11 mouse cellular contexts compared by ENCODE assay signal in the genomic region with DNA sequence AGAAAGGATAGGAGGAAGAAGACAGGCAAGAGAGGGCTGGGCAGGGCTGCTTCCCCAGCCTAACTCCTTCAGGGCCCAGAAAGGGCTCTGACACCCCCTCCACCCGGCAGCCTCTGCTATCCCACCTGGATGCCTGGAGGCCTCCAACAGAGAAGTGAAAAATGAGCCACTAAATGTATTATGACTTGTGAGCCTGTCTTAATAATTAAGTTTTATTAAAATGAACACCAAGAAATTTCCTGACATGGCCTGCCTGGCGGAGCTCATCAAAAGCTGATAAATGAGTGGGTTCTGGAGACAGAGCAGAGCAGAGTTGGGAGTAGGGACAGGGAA.
DNase-seq lines count a peak whose midpoint lies in the region; ATAC-seq lines count a peak whose summit lies in the region.
"Had no signal": no experiment of that assay in that cellular context is flagged by ENCODE, and none has a peak within 500 bp of the region (broad histone marks: within the 10 kb centered on the region; RNA-seq: fewer than 3 reads in every experiment).

No protein-coding gene starts in this region.

- no peak overlapping the region for H3K4me3 ChIP-seq in heart, embryonic 12.5 days
- no peak overlapping the region for H3K4me3 ChIP-seq in liver, embryonic 11.5 days (ENCODE audit: low read depth, low read length)
- no peak overlapping the region for H3K4me3 ChIP-seq in hindbrain, embryonic 12.5 days
- no peak overlapping the region for H3K4me3 ChIP-seq in liver, embryonic 16.5 days (ENCODE audit: low read depth, low read length)
- H3K4me3 ChIP-seq: myocyte had no signal

- no peak overlapping the region for H3K9ac ChIP-seq in heart, embryonic 12.5 days
- H3K9ac ChIP-seq in liver, embryonic 11.5 days (ENCODE audit: low read depth, low read length): no peak overlapping the region
- H3K9ac ChIP-seq in hindbrain, embryonic 12.5 days: no peak overlapping the region
- H3K9ac ChIP-seq in liver, embryonic 16.5 days (ENCODE audit: low read depth, low read length): no peak overlapping the region

- H3K4me1 ChIP-seq in heart, embryonic 12.5 days (replicated peaks): peaks cover 24% of the 10 kb centered on the region
- peaks cover 18% of the 10 kb centered on the region for H3K4me1 ChIP-seq in liver, embryonic 11.5 days (replicated peaks; ENCODE audit: control insufficient read depth, insufficient read depth, low read length)
- H3K4me1 ChIP-seq in hindbrain, embryonic 12.5 days: peaks cover 12% of the 10 kb centered on the region
- peaks cover 21% of the 10 kb centered on the region for H3K4me1 ChIP-seq in liver, embryonic 16.5 days (ENCODE audit: control insufficient read depth, low read depth, low read length)

- peak overlapping the region; percentile 22; the same call in 1 of the 2 replicates for H3K4me2 ChIP-seq in heart, embryonic 12.5 days
- peak overlapping the region; percentile 48 for H3K4me2 ChIP-seq in liver, embryonic 11.5 days
- H3K4me2 ChIP-seq in hindbrain, embryonic 12.5 days (replicated peaks): no peak overlapping the region
- 0 out of 2 replicates have a peak overlapping the region, but pooled peaks have one; percentile 5 for H3K4me2 ChIP-seq in liver, embryonic 16.5 days (ENCODE audit: low read depth, low read length)

- peaks cover 10% of the 10 kb centered on the region; the same call in 1 of the 2 replicates for H3K9me3 ChIP-seq in heart, embryonic 12.5 days (replicated peaks)
- no peaks in the 10 kb centered on the region for H3K9me3 ChIP-seq in liver, embryonic 11.5 days (ENCODE audit: control insufficient read depth, low read length)
- H3K9me3 ChIP-seq in hindbrain, embryonic 12.5 days (replicated peaks): peaks cover 9% of the 10 kb centered on the region; the same call in 1 of the 2 replicates
- H3K9me3 ChIP-seq in liver, embryonic 16.5 days (replicated peaks; ENCODE audit: control insufficient read depth, low read length): no peaks in the 10 kb centered on the region

- ATAC-seq in heart, embryonic 12.5 days (ENCODE audit: insufficient number of reproducible peaks, low FRiP score): no peak
- no peak for ATAC-seq in liver, embryonic 11.5 days (replicated peaks; ENCODE audit: low FRiP score)
- 0 out of 2 replicates have a peak, but pooled peaks have one; percentile 43 for ATAC-seq in hindbrain, embryonic 12.5 days (ENCODE audit: low FRiP score)
- no peak for ATAC-seq in liver, embryonic 16.5 days (ENCODE audit: low read depth)

- peak overlapping the region; percentile 76 for H3K27ac ChIP-seq in heart, embryonic 12.5 days (ENCODE audit: poor library complexity, severe bottlenecking)
- no peak overlapping the region for H3K27ac ChIP-seq in liver, embryonic 11.5 days (ENCODE audit: low read depth, low read length)
- 0 out of 2 replicates have a peak overlapping the region, but pooled peaks have one; percentile 30 for H3K27ac ChIP-seq in hindbrain, embryonic 12.5 days
- H3K27ac ChIP-seq in liver, embryonic 16.5 days (ENCODE audit: low read length): 0 out of 2 replicates have a peak overlapping the region, but pooled peaks have one; percentile 14

- no peaks in the 10 kb centered on the region for H3K27me3 ChIP-seq in heart, embryonic 12.5 days (replicated peaks)
- no peaks in the 10 kb centered on the region for H3K27me3 ChIP-seq in liver, embryonic 11.5 days (replicated peaks; ENCODE audit: control insufficient read depth, insufficient read depth, low read length)
- no peaks in the 10 kb centered on the region for H3K27me3 ChIP-seq in hindbrain, embryonic 12.5 days
- H3K27me3 ChIP-seq in liver, embryonic 16.5 days (ENCODE audit: control insufficient read depth, insufficient read depth, low read depth, low read length): no peaks in the 10 kb centered on the region

- H3K36me3 ChIP-seq in heart, embryonic 12.5 days: no peaks in the 10 kb centered on the region
- no peaks in the 10 kb centered on the region for H3K36me3 ChIP-seq in liver, embryonic 11.5 days (ENCODE audit: control insufficient read depth, insufficient read depth, low read length)
- no peaks in the 10 kb centered on the region for H3K36me3 ChIP-seq in hindbrain, embryonic 12.5 days
- H3K36me3 ChIP-seq in liver, embryonic 16.5 days (ENCODE audit: control insufficient read depth, insufficient read depth): no peaks in the 10 kb centered on the region

- WGBS in heart, embryonic 12.5 days: 59% methylated on average over 2 of the region's 2 CpGs
- WGBS in liver, embryonic 11.5 days: 61% methylated on average over 2 of the region's 2 CpGs
- 47% methylated on average over 2 of the region's 2 CpGs for WGBS in hindbrain, embryonic 12.5 days
- 42% methylated on average over 2 of the region's 2 CpGs for WGBS in liver, embryonic 16.5 days (ENCODE audit: insufficient replicate concordance)

- no peak for DNase-seq in heart, postnatal 4 days
- no peak for DNase-seq in liver, embryonic 11.5 days (ENCODE audit: low spot score)
- DNase-seq in liver: no peak
- no peak for DNase-seq in layer of hippocampus, postnatal 25 days (ENCODE audit: extremely low spot score in 1 of 2, low spot score in 1 of 2)
- DNase-seq in thymus, postnatal 14 days: no peak
- DNase-seq: cerebellum, adult 11-12 months; thymus, postnatal 36 days had no signal
